Mouse (Mus musculus): ENCODE results near the gene Usp16. TPM values are rescaled to one million over a fixed set of nuclear protein-coding genes. Genes with fewer than 3 reads are reported as not detected.

Usp16 gene
- total RNA-seq (2021), result 10 to 100 TPM; 38.3 to 47.5 TPM
- long read RNA-seq, experiment 1, transcript Usp16-201 (18 exons, 3,205 nt), result major isoform, 10 of 24 reads
- long read RNA-seq, experiment 1, partial matches to known transcripts, result 6 of 24 reads
- long read RNA-seq, experiment 1, other reads (novel, unspliced or antisense), result 8 of 24 reads
- long read RNA-seq, experiment 2, transcript Usp16-201 (18 exons, 3,205 nt), result major isoform, 8 of 26 reads
- long read RNA-seq, experiment 2, partial matches to known transcripts, result 8 of 26 reads
- long read RNA-seq, experiment 2, other reads (novel, unspliced or antisense), result 9 of 26 reads

GRCm38 (mm10) chr16:87454419-87455179 lies at the start of gene Usp16:
Gene Usp16, plus strand, starts transcription at chr16:87454703.
- DNase-seq, result peak; percentile 91

DNA sequence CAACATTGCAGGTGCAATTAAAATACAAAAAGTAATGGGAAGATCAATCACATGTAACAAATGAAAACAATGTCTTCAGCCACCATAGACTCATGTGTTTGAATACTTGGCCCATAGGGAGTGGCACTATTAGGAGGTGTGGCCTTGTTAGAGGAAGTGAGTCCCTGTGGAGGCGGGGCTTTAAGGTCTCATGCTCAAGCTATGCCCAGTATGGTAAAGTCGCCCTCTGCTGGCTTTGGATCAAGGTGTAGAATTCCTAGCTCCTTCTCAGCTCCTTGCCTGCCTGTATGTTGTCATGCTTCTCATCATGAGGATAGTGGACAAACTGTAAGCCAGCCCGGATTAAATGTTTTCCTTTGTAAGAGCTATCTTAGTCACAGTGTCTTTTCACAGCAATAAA lies 49.5 kb upstream of the Usp16 start:
- no peak for DNase-seq

DNA sequence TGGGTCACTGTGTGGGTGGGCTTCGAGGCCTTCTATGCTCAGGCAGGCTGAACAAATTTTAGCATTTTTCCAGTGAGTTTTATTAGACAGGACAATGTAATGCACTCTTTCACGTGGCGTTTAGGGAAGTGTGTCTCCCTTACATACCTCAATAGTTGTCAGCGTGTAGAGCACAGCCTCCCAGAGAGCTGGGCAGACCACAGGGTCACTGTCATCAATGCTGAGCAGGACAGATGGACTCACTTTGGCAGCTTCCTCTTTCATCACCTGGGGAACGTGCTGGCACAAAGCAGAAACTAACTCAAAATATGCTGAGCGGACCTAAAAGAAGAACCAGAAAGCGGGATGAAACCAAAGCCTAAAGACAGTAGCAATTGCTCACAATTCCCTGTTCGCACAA lies 33.8 kb upstream of the Usp16 start:
- no peak for DNase-seq

DNA sequence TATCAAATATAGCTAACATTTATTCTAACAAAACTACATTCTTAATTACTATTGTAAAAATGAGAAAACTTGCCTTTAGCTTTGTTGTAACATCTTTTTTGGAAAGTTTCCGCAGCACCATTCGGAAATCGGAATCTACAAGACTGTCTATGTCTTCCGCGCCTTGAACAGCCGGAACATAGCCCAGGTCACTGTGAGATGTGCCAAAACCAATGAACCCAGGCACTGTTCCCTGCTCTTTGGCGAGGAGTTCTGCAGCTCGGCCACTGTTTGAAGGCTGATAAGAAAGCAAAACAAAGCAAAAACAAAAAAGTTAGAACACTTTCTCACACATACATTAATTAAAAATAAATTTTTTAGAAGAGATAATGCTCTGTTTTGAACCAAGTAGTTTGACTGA lies 27.0 kb upstream of the Usp16 start:
- no peak for DNase-seq

- DNase-seq, result peak; percentile 98
Observed at GRCm38 (mm10) chr16:87432033-87432814, 22.3 kb upstream of the Usp16 start, which contains the start of gene Ltn1. Gene Ltn1, minus strand, starts transcription at chr16:87432612.

- DNase-seq, result no peak
Observed at GRCm38 (mm10) chr16:87434266-87434665, 20.2 kb upstream of the Usp16 start.

GRCm38 (mm10) chr16:87434946-87435345 lies 19.6 kb upstream of the Usp16 start:
- DNase-seq, result no peak

- DNase-seq, result no peak
Observed at GRCm38 (mm10) chr16:87435411-87436205, 18.9 kb upstream of the Usp16 start.

DNA sequence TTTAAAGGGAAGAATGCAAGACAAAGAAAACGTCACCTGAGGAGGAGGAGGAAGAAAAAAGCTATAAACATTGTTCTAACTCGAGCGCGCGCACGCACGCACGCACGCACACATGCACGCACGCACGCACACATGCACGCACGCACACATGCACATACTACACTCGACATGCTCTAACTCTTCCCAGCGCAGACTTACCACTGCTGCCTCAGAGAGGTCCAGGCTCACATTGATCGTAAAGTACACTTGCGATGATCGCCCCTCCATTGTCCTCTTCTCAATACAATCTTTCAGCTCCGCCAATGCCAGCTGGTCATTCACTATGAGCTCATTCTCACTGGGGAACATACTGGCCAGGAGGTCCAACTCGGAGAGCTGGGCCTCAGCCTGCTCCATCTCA lies 17.4 kb upstream of the Usp16 start:
- DNase-seq, result no peak

GRCm38 (mm10) chr16:87438697-87439096 lies 15.8 kb upstream of the Usp16 start:
- no peak for DNase-seq

GRCm38 (mm10) chr16:87440184-87440686 lies 14.3 kb upstream of the Usp16 start, which contains the start of gene Rwdd2b:
Gene Rwdd2b, minus strand, starts transcription at chr16:87440573.
- peak; percentile 90 for DNase-seq

- no peak for DNase-seq
Observed at GRCm38 (mm10) chr16:87441089-87441488, 13.4 kb upstream of the Usp16 start.

DNA sequence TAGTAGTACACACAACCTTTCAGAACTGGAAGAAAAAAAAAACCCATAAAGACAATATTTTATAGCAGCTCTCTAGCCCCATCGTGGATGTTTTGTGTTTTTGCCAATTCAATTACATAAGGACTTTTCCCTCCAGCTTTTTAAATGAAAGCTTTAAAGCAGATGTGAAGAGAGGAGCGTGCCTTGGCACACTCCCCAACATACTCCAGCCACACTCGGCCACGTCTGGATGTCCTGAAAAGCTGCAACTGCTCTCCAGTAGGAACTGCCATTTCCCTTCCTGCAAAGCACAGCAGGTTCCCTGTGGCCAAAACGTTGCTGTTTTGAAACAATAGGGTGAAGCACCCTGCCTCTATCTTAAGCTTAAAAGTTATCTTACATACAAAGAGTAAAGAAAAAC lies 12.2 kb upstream of the Usp16 start:
- DNase-seq, result no peak

- no peak for DNase-seq
Observed at GRCm38 (mm10) chr16:87443245-87443644, 11.3 kb upstream of the Usp16 start.

DNA sequence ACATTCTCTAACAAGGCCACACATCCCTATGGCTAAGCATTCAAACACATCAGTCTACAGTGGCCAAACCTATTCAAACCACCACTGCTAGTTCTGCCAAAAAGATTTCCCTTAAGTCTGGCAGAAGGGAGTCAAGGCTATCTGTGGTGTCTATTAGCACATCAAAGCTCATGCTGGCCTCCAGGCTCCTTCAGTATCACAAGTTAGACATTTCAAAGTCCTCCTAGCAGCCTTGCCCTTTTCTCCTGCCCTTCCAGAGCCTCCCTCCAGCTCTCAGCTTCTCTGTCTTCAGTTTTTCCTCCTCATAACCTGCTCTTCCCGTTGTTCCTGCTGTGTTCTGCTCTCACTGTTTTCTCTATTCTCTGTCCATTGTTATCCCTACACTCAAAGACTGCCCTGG lies 10.4 kb upstream of the Usp16 start:
- DNase-seq, result no peak

- no peak for DNase-seq
Observed at GRCm38 (mm10) chr16:87445110-87445509, 9.4 kb upstream of the Usp16 start.

- no peak for DNase-seq
Observed at GRCm38 (mm10) chr16:87445528-87445927, 9.0 kb upstream of the Usp16 start.

GRCm38 (mm10) chr16:87453226-87453625 lies 1.3 kb upstream of the Usp16 start:
- DNase-seq, result no peak

GRCm38 (mm10) chr16:87455180-87455611 lies 693 bp downstream of the Usp16 start:
- no peak for DNase-seq

DNA sequence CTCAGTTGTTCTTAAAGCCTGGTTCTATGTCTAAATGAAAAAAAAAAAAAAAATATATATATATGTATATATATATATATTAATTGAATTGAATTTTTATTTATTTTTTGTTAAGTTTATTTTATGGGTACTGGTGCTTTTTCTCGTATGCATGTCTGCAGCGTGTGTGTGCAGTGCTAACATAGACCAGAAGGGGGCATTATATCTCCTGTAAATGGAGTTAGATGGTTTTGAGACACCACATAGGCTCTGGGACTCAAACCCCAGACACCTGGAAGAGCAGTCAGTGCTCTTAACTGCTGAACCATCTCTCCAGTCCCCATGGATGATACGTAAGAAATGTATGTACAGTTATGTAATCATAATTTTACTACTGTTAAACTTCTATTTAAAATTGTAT lies 4.2 kb downstream of the Usp16 start:
- no peak for DNase-seq

GRCm38 (mm10) chr16:87470579-87470978 lies 16.1 kb downstream of the Usp16 start:
- DNase-seq, result no peak

DNA sequence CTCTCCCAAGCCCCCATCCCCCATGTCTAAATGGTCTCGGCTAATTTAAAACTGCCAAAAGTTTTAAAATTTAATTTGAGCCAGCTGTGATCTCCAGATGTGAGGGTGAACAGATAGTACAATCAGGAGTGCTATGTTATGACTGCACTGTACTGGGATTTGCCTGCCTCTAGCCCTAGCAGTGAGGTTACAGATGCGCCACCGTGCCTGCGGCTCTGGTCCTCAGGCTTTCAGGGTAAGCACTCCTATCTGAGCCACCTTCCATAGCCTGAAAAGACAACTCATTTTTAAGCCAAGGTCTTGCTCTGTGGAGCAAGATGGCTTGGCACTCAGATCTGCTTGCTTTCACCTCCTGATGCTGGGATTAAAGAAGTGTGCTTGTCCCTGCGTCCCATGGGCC lies 29.9 kb downstream of the Usp16 start:
- DNase-seq, result no peak

Measured in gastrocnemius, postnatal 25 days (tissue).